ENCODE assay signal across 23 mouse cellular contexts in genomic region chr6:38634461-38634860, GRCm38 (mm10). TPM values are rescaled to one million over a fixed set of nuclear protein-coding genes. Genes with fewer than 3 reads are reported as not detected.
DNase-seq lines count a peak whose midpoint lies in the region; ATAC-seq lines count a peak whose summit lies in the region.
"Had no signal": no experiment of that assay in that cellular context is flagged by ENCODE, and none has a peak within 500 bp of the region (broad histone marks: within the 10 kb centered on the region; RNA-seq: fewer than 3 reads in every experiment).

No protein-coding gene starts in this region.

- no peak overlapping the region for H3K27ac ChIP-seq in heart, embryonic 10.5 days
- no peak overlapping the region for H3K27ac ChIP-seq in heart, embryonic 11.5 days (ENCODE audit: low read depth, low read length)
- H3K27ac ChIP-seq in midbrain, embryonic 11.5 days (ENCODE audit: low read depth, low read length), result no peak overlapping the region
- H3K27ac ChIP-seq in midbrain, embryonic 14.5 days (replicated peaks; ENCODE audit: low read depth, low read length), result no peak overlapping the region
- H3K27ac ChIP-seq: embryonic facial prominence, embryonic 13.5 days; embryonic facial prominence, embryonic 15.5 days; forebrain, embryonic 10.5 days; forebrain, embryonic 13.5 days; forebrain, embryonic 15.5 days had no signal

- peaks cover 19% of the 10 kb centered on the region for H3K4me1 ChIP-seq in heart, embryonic 10.5 days
- peaks cover 8% of the 10 kb centered on the region for H3K4me1 ChIP-seq in heart, embryonic 11.5 days (ENCODE audit: control insufficient read depth, insufficient read depth, low read length)
- peaks cover 13% of the 10 kb centered on the region for H3K4me1 ChIP-seq in midbrain, embryonic 11.5 days (ENCODE audit: control insufficient read depth, insufficient read depth, low read length)
- peaks cover 8% of the 10 kb centered on the region; the same call in 1 of the 2 replicates for H3K4me1 ChIP-seq in midbrain, embryonic 14.5 days (ENCODE audit: control insufficient read depth, insufficient read depth, low read length)

- peak; percentile 1 for DNase-seq in gastrocnemius, postnatal 10 days
- no peak for DNase-seq in gastrocnemius, adult 8-10 months (ENCODE audit: low spot score in 2 of 2)
- peak; percentile 73 for DNase-seq in heart, embryonic 10.5 days (ENCODE audit: low spot score)
- DNase-seq in midbrain, embryonic 11.5 days (ENCODE audit: low spot score, missing footprints), result peak; percentile 73
- DNase-seq in midbrain, embryonic 14.5 days, result no peak
- DNase-seq: adrenal gland, adult 2 months; adrenal gland, postnatal 10 days; adrenal gland, postnatal 25 days; cerebellum, adult 11 months; cerebellum, adult 18-20 months; cerebellum, adult 8-10 months; cerebellum, adult 9-11 months; cerebellum, postnatal 14 days; cerebellum, postnatal 36 days; embryo, embryonic 11 days had no signal

- peaks cover 65% of the 10 kb centered on the region for H3K27me3 ChIP-seq in heart, embryonic 10.5 days (ENCODE audit: insufficient read depth, poor library complexity, severe bottlenecking)
- H3K27me3 ChIP-seq in heart, embryonic 11.5 days (ENCODE audit: control insufficient read depth, insufficient read depth, low read length), result peaks cover 63% of the 10 kb centered on the region
- peaks cover 37% of the 10 kb centered on the region for H3K27me3 ChIP-seq in midbrain, embryonic 11.5 days (ENCODE audit: control insufficient read depth, insufficient read depth, low read length)
- H3K27me3 ChIP-seq in midbrain, embryonic 14.5 days (ENCODE audit: control insufficient read depth, insufficient read depth, low read length), result peaks cover 52% of the 10 kb centered on the region

- WGBS in heart, embryonic 10.5 days, result 79% methylated on average over 8 of the region's 8 CpGs
- WGBS in heart, embryonic 11.5 days (ENCODE audit: insufficient replicate concordance), result 74% methylated on average over 8 of the region's 8 CpGs
- WGBS in midbrain, embryonic 11.5 days, result 86% methylated on average over 8 of the region's 8 CpGs
- 86% methylated on average over 8 of the region's 8 CpGs for WGBS in midbrain, embryonic 14.5 days

- no peaks in the 10 kb centered on the region for H3K9me3 ChIP-seq in heart, embryonic 10.5 days
- no peaks in the 10 kb centered on the region for H3K9me3 ChIP-seq in heart, embryonic 11.5 days (replicated peaks; ENCODE audit: control insufficient read depth, low read length)
- H3K9me3 ChIP-seq in midbrain, embryonic 11.5 days (ENCODE audit: control insufficient read depth, low read length), result no peaks in the 10 kb centered on the region
- H3K9me3 ChIP-seq in midbrain, embryonic 14.5 days (ENCODE audit: control insufficient read depth, low read length), result no peaks in the 10 kb centered on the region
- H3K9me3 ChIP-seq: embryonic facial prominence, embryonic 13.5 days; embryonic facial prominence, embryonic 15.5 days; forebrain, embryonic 10.5 days; forebrain, embryonic 13.5 days; forebrain, embryonic 15.5 days had no signal

- H3K4me3 ChIP-seq in heart, embryonic 10.5 days, result no peak overlapping the region
- H3K4me3 ChIP-seq in heart, embryonic 11.5 days (ENCODE audit: low read depth, low read length), result no peak overlapping the region
- no peak overlapping the region for H3K4me3 ChIP-seq in midbrain, embryonic 11.5 days (ENCODE audit: low read depth, low read length)
- no peak overlapping the region for H3K4me3 ChIP-seq in midbrain, embryonic 14.5 days (replicated peaks; ENCODE audit: low read depth, low read length)
- H3K4me3 ChIP-seq: embryonic facial prominence, embryonic 13.5 days; erythroblast, embryonic 14.5 days; forebrain, embryonic 10.5 days; forebrain, embryonic 13.5 days; forebrain, embryonic 15.5 days had no signal

- no peak overlapping the region for H3K4me2 ChIP-seq in heart, embryonic 11.5 days
- no peak overlapping the region for H3K4me2 ChIP-seq in midbrain, embryonic 11.5 days
- H3K4me2 ChIP-seq in midbrain, embryonic 14.5 days (ENCODE audit: low read length), result no peak overlapping the region
- H3K4me2 ChIP-seq: embryonic facial prominence, embryonic 13.5 days; forebrain, embryonic 13.5 days; forebrain, embryonic 15.5 days had no signal

- H3K9ac ChIP-seq in heart, embryonic 11.5 days (ENCODE audit: low read depth, low read length), result no peak overlapping the region
- H3K9ac ChIP-seq in midbrain, embryonic 11.5 days (ENCODE audit: low read length), result no peak overlapping the region
- no peak overlapping the region for H3K9ac ChIP-seq in midbrain, embryonic 14.5 days (replicated peaks; ENCODE audit: low read length)
- H3K9ac ChIP-seq: embryonic facial prominence, embryonic 13.5 days; embryonic facial prominence, embryonic 15.5 days; forebrain, embryonic 13.5 days; forebrain, embryonic 15.5 days had no signal

- no peak for ATAC-seq in heart, embryonic 11.5 days (replicated peaks; ENCODE audit: insufficient number of reproducible peaks, low FRiP score, low TSS enrichment)
- no peak for ATAC-seq in midbrain, embryonic 11.5 days (ENCODE audit: low FRiP score)
- ATAC-seq in midbrain, embryonic 14.5 days (ENCODE audit: low FRiP score, low TSS enrichment), result no peak
- ATAC-seq: forebrain, embryonic 13.5 days; forebrain, embryonic 15.5 days had no signal

- H3K36me3 ChIP-seq in heart, embryonic 10.5 days, result no peaks in the 10 kb centered on the region
- H3K36me3 ChIP-seq in heart, embryonic 11.5 days (ENCODE audit: control insufficient read depth, insufficient read depth, low read length), result no peaks in the 10 kb centered on the region
- no peaks in the 10 kb centered on the region for H3K36me3 ChIP-seq in midbrain, embryonic 11.5 days (ENCODE audit: control insufficient read depth, insufficient read depth, low read length)
- 0 out of 2 replicates have a peak, but pooled peaks cover 4% of the 10 kb centered on the region for H3K36me3 ChIP-seq in midbrain, embryonic 14.5 days (ENCODE audit: control insufficient read depth, insufficient read depth, low read length)
- H3K36me3 ChIP-seq: embryonic facial prominence, embryonic 13.5 days; embryonic facial prominence, embryonic 15.5 days; forebrain, embryonic 10.5 days; forebrain, embryonic 15.5 days had no signal

RNA-seq across cellular contexts. Expression of gene Klrg2, which starts 2.6 kb away (rescaled TPM):
- total RNA-seq in gastrocnemius, postnatal 10 days (2021), result under 1 TPM; 0.14 to 0.54 TPM
- total RNA-seq in gastrocnemius, adult 8-10 months (2022), result under 1 TPM in 2 of 4 experiments, not detected in 2; 0.10 to 0.13 TPM
- 0.10 TPM in 1 of 2 replicates, not detected in the other for polyA plus RNA-seq in heart, embryonic 10.5 days (2016; fragmentation: Nextera tagmentation; extraction: Ambion mirVana)
- 0.14 and 0.31 TPM in 2 replicates for polyA plus RNA-seq in heart, embryonic 11.5 days (2014; fragmentation: Nextera tagmentation; extraction: Ambion mirVana)
- 0.07 and 0.11 TPM in 2 replicates for polyA plus RNA-seq in midbrain, embryonic 11.5 days (2014; fragmentation: Nextera tagmentation; extraction: Ambion mirVana)
- 0.12 and 0.18 TPM in 2 replicates for polyA plus RNA-seq in midbrain, embryonic 14.5 days (2014; fragmentation: Nextera tagmentation; extraction: Ambion mirVana)
- total RNA-seq: common myeloid progenitor, adult 5-6 weeks had no signal
- polyA plus RNA-seq: erythroblast, embryonic 14.5 days had no signal

RNA-seq across cellular contexts. Expression of gene Clec2l, which starts 28.4 kb away (rescaled TPM):
- 1 to 10 TPM; 1.2 TPM for total RNA-seq in gastrocnemius, postnatal 10 days (2021)
- under 1 TPM in 2 of 4 experiments, not detected in 2; 0.22 to 0.27 TPM for total RNA-seq in gastrocnemius, adult 8-10 months (2022)
- polyA plus RNA-seq in heart, embryonic 10.5 days (2016; fragmentation: Nextera tagmentation; extraction: Ambion mirVana), result 0.50 and 1.5 TPM in 2 replicates
- polyA plus RNA-seq in heart, embryonic 11.5 days (2014; fragmentation: Nextera tagmentation; extraction: Ambion mirVana), result 0.80 and 1.1 TPM in 2 replicates
- 2.1 and 2.2 TPM in 2 replicates for polyA plus RNA-seq in midbrain, embryonic 11.5 days (2014; fragmentation: Nextera tagmentation; extraction: Ambion mirVana)
- polyA plus RNA-seq in midbrain, embryonic 14.5 days (2014; fragmentation: Nextera tagmentation; extraction: Ambion mirVana), result 12.9 and 25.5 TPM in 2 replicates
- total RNA-seq: common myeloid progenitor, adult 5-6 weeks had no signal

Comparison
In these comparisons a context has a peak if more than half of its experiments do, and no peak if none do; other contexts are left out.
1. DNase-seq: peak in gastrocnemius, postnatal 10 days (single experiment), heart, embryonic 10.5 days (single experiment) and midbrain, embryonic 11.5 days (single experiment); none in gastrocnemius, adult 8-10 months (0 of 2) and midbrain, embryonic 14.5 days (single experiment).